Mouse (Mus musculus) pancreas, adult 10 weeks (tissue): Measurements from ENCODE around the gene Rgr. TPM values are rescaled to one million over a fixed set of nuclear protein-coding genes. Genes with fewer than 3 reads are reported as not detected.

ENCODE experiments used
- polyA plus RNA-seq: library from polyadenylated mRNA; stranded (reverse); fragments of 350-450 nt; fragmentation: Illumina TruSeq; extraction: RNeasy Lipid Tissue Mini Kit (QIAGEN cat#74804); gene quantifications from one replicate; pipeline ENCODE4 v1.2.3, GENCODE M21; 2015; ENCODE audit warnings: low read depth, low replicate concordance; ENCODE audit not compliant: insufficient read depth

Gene Rgr
- polyA plus RNA-seq, result not detected

DNA sequence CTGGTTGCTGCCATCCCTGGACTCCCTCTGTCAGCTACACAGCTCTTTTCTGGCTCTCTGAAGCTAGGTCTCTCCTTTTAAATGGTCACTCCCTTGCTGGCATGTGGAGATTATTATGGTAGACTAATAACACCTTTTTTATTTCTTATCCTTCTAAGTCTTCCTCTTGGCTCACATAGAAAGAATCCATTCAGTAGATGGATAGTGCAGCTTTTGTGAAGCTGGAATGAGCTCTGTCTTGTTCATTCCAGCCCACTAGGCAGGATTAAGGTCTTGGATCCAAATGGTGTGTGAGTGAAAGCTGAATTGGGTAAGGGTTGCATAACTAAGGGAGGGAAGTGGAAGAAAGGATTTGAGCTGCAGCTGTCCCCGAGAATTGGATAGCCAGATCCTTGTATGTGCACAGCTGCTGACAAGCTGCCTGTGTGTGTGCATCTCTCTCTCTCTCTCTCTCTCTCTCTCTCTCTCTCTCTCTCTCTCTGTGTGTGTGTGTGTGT, at the start of gene Rgr:
Gene Rgr (minus strand): TSS at position 51 of the 497 bp plus-strand sequence.

DNA sequence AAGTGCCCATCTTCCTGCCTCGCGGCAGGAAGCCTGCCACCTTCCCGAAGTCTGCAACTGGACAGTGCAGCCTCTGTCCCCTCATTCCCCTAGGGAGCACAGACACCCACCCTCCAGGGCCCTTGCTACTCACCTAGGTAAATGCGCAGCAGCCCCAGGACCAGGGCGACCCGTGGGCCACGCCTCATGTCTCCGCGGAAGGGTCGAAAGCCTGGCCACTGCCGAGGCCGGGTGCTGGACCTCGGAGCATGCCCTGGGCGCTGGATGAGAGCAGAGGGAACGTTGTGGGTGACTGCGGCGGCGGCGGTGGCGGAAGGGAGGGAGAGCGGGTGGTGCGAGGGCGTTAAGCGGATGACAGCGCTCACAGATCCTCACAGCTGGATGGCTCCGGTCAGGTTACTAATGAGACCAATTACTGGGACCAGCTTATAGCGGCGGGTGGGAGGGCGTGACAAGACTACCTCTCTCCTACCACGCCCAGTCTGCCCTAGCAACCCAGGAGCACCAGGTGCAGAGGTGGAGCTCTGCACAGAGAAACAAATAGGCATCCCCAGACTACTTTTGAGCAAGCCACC, 49.3 kb upstream of the Rgr start, which contains the start of gene Cdhr1:
Gene Cdhr1 (minus strand): TSS at position 392 of the 575 bp plus-strand sequence.

GRCm38 (mm10) chr14:37067629-37068028, 18.9 kb upstream of the Rgr start, which contains the start of gene Lrit2:
TSS of gene Lrit2 (plus strand) at chr14:37067929.

Other genes with a start within 250 kb of the Rgr start
- gene Ccser2, start 80.2 kb downstream of the Rgr start, polyA plus RNA-seq, result 5.5 TPM
- not detected for gene Lrit1, start 5.9 kb upstream of the Rgr start, polyA plus RNA-seq
- not detected for gene Lrit2, start 19.0 kb upstream of the Rgr start, polyA plus RNA-seq
- 1.0 TPM for gene Cdhr1, start 49.4 kb upstream of the Rgr start, polyA plus RNA-seq
- not detected for gene 2610528A11Rik, start 65.1 kb upstream of the Rgr start, polyA plus RNA-seq
- 27.8 TPM for gene Ghitm, start 86.3 kb upstream of the Rgr start, polyA plus RNA-seq